Mouse (Mus musculus): ENCODE results near the gene Dnajc22. TPM values are rescaled to one million over a fixed set of nuclear protein-coding genes. Genes with fewer than 3 reads are reported as not detected.

Gene Dnajc22
- total RNA-seq, 2 experiments from 2014 or later: 0.27 TPM; not detected in 1

DNA sequence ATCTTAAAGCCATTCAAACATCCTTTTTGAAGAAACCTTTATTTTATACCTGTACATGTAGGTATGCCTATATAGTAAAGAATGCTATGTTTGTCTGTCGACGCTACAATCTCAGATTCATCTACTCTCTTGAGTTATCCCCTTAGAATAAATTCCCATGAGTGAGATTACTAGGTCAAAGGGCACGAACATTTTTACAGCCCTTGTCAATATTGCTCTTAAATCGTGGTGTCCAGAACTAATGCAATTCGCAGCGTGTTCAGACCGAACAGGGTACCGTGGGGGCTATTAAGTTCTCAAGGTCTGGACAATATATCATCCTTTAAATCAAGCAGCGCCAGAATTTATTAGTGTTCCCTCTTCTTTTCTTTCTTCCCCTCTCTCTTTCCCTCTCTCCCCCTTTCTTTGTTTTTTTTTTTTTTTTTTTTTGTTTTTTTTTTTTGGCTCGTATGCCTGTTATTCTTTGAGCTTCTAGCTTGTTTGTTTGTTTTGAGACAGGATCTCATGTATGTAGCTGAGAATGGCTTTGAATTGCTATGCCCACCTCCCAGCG is 19.9 kb downstream of the Dnajc22 start:
- DNase-seq: no peak
- intact Hi-C loops (cut with DNase I): no loop called here

DNA sequence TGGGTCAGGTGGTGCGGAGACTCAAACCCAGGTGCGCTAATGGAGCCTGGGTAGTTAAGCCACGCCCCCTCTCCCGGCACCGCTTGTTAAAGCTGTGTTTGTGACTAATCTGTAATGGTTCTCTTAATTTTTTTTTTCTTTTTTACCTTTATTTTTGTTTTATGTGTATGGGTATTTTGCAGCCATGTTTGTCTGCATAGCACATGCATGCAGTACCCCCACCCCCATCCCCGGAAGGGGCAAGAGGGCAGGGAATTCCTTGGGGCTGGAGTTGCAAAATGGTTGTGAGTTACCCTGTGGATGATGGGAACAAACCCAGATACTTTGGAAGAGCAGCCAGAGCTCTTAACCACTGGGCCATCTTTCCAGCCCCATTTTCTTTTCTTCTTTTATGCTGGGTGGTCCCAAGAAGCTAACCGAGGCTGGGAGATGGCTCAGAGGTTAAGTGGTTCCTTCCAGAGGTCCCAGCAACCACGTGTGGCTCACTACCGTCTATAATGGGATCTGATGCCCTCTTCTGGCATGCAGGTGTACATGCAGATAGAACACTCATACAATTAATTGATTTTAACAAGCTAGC is 20.5 kb downstream of the Dnajc22 start:
- intact Hi-C loops (cut with DNase I): no loop called here
- no peak for DNase-seq

DNA sequence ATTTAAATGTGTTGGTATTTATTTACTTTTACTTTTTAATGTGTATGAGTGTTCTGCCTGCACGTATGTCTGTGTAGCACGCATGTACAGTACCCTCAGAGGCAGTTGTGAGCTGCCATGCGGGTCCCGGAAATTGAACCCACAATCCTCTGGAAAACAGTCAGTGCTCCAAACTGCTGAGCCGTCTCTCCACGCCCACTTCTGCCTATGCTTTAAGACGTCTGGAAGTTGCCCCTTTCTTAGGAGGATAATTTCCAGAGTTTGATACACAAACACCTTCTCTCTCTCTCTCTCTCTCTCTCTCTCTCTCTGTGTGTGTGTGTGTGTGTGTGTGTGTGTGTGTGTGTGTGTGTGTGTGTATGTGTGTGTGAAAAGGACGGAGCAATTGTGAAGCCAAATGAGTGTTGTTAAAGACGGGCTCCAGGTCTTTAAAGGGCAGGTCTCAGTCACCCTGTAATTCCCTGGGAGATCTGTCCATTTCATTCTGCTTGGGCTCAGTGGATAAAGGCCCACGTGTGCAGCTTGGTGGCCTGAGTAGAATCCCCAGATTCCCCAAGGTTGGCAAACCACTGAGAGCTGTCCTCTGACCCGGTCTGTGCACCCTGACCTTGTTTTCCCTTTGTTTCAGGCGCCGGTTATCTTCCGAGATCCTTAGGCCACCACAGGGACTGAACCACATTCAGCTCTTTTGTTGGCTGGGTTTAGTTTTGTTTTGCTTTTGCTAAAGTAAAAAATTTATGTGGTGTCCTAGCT is 21.5 kb downstream of the Dnajc22 start:
- intact Hi-C loops (cut with DNase I): no loop called here
- no peak for DNase-seq

DNA sequence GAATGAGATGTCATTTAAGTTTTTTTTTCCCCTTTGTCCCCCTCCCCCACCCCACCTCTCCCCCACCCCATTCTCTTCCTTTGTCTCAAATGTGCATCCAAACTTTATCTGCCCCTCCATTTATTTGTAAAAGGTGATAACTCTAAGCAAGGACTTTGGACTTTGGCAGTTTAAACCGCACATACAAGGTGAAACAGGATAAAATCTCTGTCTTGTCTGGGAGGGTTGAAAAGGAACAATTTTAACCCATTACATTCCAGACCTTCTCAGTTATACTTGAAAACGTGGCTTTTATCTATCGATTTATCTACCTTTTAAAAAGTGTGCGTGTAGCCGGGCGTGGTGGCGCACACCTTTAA is 22.1 kb downstream of the Dnajc22 start:
- intact Hi-C loops (cut with DNase I): no loop called here

DNA sequence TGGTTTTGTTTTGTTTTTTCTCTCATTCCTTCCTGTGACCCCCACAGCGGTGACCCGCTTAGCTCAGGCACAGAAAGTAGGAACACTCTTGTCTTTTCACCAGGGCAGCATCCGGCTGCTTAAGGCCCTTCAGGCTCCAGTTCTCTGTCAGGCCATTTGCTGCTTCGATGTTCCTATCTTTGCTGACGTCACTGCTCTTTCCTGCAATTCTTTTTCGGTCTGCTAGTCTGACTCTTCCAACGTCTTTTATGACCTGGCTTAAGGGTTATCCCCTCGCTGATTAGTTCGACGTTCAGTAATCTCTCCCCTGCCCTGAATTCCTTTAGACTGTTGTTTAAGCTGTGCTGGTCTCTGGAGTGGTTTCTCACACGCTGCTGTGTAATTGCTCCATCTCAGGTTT is 23.6 kb downstream of the Dnajc22 start:
- intact Hi-C loops (cut with DNase I): no loop called here
- DNase-seq: no peak

More for the DNA sequence above, 22.1 kb downstream of the Dnajc22 start:
- no peak for DNase-seq

DNA sequence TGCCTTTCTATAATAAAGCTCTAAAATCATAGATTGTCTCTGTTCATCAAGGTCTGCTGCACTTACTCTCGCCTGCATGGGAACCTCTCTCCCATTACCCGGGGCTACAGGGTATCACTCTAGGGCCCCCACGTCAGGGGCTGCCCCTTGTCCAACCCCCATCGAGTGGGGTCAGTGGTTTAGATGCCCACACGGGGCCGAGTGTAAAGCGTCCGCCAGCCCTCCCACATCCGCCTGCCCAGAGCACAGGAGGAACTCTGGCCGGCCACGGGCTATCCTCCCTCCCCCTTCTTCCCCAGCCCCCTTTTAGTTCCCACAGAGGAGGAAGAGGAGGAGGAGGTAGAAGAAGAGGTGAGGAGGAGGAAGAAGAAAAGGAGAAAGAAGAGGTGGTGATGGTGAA is 27.8 kb downstream of the Dnajc22 start:
- no peak for DNase-seq
- intact Hi-C loops (cut with DNase I): no loop called here

DNA sequence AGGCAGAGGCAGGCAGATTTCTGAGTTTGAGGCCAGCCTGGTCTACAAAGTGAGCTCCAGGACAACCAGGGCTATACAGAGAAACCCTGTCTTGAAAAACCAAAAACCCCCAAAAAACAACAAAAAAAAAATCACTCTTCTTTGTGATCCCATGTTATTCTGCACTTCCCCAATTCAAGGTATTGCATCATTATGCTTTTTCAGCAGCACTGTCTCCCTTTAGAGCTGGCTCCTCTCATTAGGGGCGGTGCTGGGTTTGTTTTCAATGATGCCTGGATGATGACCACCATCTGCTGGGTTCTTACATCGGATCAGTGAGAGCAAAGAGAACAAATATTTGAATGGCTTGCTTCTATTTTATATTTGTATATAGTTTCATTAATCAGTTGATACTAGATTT is 29.7 kb downstream of the Dnajc22 start:
- DNase-seq: no peak
- intact Hi-C loops (cut with DNase I): no loop called here

DNA sequence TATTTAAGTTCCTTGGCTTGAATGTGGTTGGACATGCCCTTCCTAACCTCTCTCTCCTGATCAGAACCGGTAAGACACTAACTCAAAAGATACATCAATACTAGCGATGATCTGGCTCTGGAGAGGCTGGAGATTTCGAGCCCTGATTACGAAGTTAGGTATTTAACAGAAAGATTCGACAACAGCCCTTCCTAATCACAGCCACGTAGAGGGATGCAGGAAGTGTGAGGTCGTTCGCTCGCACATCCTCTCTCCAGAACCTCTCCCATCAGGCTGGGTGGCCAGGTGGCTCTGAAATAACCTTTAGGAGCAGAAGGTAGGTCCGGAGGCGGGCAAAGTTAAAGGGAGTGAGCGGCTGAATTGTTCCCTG is 32.7 kb downstream of the Dnajc22 start, which contains the start of gene Spats2:
Spats2 (plus strand) TSS at position 206 of the 370 bp plus-strand sequence.
- intact Hi-C loops (cut with DNase I): no loop called here
- no peak for DNase-seq

DNA sequence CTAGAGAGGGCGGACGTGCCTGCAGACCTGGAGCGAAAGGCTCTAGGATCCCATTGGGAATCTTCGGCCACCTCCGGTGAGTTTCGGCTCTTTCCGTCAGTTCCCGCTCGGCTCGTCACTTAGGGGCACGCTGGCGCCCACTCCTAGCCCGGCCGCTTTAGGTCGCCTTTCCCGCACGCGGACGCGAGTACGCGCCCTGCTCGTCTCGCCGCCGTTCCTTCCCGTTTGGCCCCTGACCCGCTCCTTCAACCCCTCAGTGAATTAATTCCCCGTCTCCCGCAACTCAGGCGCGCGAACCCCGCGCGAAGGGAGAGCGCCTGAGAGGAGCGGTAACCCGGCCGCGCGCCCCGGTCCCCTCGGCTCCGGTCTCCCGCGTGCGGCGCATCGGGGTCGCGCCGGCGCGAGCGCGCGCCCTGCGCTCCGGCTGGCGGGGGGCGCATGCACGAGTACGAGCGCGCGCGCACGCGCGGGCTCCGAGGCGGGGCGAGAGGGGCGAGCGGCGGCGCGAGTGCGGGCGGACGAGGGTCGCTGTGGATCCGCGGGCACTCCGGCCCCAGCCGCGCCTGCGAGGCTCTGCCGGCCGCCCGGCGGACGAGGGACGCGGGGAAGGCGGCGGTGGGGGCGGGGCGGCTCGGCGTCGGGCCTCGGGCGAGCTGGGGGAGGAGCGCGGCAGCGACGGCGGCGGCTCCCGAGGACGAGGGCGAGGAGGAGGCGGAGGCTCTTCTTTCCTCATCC is 33.3 kb downstream of the Dnajc22 start:
- intact Hi-C loops (cut with DNase I): no loop called here

DNA sequence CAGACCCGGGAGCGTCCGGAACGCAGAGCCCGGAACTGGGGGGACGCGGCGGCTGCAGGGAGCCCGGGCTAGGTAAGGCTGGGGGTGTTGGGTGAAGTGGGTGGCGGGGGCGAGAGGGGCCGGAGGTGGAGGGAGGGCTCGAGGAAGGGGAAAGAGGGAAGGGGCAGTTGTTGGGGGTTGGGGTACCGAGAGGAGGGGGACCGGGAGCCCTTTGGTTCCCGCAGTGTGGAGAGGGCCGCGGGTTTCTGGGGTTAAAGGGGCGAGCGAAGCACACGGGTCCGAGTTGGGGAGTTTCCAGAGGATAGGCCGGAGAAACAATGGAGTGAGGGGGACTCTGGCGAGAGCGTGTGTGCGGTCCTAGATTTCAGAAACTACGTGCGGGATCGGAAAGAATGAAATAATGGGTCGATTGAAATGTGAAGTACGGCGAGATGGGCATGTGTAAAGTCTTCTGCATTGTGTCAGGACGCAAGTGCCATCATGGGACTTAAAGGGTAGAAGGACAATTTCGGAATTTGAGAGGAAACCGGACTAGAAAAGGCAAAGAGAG is 33.9 kb downstream of the Dnajc22 start:
- intact Hi-C loops (cut with DNase I): no loop called here
- no peak for DNase-seq

More for the DNA sequence above, 33.3 kb downstream of the Dnajc22 start:
- peak; percentile 81 to 83 for DNase-seq

DNA sequence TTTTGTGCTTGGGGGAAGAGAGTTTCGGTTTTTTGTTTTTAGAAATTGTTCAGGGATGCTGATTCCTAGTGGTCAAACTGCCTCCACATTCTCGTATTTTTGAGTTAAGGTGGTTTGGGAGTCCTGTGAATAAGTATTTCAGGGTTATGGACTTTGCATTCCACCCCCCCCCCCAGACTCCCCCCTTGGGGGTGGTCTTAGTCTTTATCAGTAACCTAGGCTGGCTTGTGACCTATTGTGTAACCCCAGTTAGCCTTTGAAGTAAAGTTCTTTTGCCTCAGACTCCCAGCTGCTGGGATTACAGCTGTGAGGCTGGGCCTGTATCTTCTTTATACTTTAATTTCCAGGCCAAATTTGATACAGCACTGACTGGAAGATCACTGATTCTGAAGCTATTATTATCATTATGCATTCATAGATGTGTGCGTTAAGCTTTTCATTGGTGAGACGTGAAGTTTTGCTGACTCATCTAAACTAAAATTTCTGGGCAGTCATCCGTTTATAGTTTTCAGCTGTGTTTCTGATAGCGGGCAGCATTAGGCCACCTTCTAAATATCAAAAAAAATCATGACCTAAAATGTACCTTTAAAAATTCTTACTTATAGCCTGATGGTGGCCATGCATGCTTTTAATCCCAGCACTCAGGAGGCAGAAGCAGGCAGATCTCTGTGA is 35.0 kb downstream of the Dnajc22 start:
- intact Hi-C loops (cut with DNase I): no loop called here
- DNase-seq: no peak

DNA sequence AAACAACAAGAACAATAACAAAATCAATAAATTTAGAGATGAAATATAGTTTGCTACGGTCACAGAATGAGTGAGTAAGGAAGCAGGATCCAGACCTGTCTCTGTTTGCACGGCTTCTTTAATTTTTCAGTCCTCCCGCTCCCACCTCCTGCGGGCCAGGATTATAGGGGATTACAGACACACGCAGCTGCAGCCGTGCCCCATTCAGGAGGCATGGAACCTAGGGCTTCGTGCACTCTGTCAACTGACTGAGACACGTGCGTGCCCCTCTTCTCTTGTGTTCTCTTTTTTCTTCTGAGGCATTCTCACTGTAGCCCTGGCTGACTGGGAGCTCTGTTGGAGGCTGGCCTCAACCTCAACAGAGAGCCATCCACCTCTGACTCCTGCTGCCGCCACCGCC is 36.5 kb downstream of the Dnajc22 start:
- intact Hi-C loops (cut with DNase I): no loop called here
- no peak for DNase-seq

DNA sequence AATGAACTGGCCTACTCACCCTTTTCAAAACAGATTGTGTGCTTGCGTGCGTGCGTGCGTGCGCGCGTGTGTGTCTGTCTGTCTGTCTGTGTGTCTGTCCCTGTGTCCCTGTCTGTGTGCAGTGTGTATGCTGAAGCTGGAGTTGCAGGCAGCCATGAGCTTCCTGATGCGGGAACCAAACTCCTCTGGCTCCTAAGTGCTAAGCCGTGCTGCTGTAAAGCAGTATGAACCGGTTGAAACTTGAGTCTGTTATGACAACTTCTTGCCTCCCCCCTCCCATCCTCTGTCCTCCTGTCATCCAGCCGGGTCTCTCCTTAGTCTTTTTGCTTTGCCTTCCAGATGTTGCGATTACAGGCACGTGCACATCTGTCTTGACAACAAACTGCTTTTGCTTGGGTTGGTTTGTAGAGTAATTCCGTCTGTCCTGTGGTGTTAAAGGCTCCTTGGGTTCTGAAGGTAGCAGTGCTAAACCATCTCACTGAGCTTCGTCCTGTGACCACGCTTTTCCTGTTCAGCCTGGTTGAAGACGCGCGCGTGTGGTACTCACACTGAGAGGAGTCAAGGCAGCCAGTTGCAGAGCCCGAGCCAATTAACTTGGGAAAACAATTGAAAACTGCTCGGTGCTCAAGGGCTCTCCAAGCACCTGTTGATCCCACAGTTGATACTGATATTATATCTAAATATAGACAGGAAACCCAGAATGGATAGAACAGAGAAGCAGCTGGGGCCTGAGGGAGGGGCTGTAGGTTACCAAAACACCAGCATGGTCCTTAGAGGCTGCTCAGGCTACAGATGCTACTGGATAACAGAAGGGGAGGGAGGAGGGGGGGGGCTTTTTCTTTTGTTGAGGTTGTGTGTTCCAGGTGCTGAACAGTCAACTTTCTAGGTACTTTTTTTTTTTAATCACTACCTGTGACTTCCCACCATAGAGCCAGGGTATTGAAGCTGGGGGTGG is 37.3 kb downstream of the Dnajc22 start:
- DNase-seq: no peak
- intact Hi-C loops (cut with DNase I): no loop called here

DNA sequence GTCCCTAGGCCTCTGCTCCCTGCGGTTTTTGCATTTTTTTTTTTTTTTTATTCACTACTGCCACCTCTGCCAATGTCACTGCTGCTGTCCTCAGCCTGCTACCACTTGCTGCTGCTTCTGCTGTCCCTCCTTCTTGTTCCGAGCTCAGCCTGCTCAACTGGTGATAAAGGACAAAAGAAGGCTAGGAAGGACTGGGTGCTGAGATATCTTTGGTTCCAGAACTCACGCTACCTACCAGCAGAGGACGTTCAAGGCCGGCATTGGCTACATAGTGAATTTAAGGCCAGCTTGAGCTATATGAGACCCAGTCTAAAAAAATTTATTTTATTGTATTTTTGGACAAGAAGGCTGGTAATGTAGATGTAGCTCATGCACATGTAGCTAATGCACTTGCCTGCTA is 45.4 kb downstream of the Dnajc22 start:
- intact Hi-C loops (cut with DNase I): no loop called here
- DNase-seq: no peak

DNA sequence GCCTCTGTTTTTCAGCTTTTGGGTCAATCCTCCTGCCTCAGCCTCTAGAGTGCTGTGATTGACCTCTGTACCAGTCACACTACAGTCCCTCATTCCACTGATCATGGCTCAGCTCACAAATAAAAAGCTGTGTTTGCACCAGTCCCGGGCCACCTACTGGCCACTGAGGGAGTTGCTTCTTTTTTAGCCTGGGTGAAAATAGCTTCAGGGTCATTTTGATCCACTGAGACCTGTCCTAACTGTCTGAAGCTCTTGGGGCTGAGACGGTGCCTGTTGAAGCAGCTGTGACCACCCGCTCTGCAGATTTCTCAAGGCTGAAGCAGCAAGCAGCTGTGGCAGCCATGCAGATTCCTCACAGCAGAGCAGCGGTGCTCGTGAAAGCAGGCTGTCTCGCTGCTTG is 46.7 kb downstream of the Dnajc22 start:
- intact Hi-C loops (cut with DNase I): loop anchor here (5.0 kb wide), 1 partner anchor 48 kb away; no protein-coding TSS in a partner anchor
- DNase-seq: peak; percentile 9 to 27

DNA sequence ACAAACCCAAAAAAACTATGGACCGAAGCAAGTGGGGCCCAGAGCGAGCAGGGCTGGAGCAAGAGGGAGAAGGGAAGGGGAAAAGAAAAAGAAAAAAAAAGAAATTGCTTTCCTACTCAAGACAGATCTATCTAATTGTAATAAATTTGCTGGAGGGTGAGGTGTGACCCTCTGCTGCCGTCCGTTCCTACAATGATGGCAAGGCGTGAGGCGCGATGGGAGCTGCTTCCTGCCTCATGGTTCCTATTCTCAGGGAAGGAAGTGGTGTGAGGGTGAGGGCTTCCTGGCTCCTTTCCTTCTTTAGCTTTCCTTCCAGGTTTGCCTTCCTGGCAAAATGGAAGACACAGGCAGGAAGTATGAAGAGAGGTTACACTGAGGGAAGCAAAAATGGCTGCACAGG is 57.5 kb downstream of the Dnajc22 start:
- no peak for DNase-seq
- intact Hi-C loops (cut with DNase I): no loop called here

DNA sequence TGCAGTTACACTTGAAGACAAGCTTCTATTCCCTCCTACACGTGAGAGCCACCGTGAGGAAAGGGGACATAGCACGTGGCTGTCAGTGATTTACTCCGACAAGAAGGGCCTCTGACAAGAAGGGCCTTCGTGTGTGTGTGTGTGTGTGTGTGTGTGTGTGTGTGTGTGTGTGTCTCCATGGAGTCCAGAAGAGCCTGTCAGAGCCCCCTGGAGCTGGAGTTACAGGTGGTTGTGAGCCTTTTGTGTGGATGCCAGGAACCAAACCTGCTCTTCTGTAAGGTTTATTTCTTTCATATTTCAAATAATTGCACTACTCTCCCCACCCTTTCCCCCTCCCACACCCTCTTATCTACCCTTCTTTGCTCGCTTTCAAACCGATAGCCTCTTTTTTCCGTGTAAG is 58.4 kb downstream of the Dnajc22 start:
- intact Hi-C loops (cut with DNase I): no loop called here
- no peak for DNase-seq

DNA sequence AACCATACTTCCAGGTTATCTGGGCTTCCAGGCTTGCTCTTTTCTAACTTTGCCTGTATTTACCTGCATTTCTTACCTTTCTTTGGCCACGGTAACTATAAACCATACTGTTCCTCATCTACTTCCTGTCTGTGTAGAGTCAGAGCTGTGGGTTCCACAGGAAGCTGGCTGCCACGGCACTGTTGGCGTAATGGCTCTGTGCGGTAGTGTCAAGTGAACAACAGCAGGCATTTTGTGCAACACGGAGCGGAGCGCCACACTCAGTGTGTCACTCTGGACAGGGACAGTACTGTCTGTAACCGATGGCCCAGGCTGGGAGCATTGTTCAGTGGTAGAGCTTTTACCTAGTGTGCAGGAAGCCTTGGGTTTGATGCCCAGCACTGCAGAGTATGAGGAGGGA is 60.5 kb downstream of the Dnajc22 start:
- no peak for DNase-seq
- intact Hi-C loops (cut with DNase I): no loop called here
